Mouse (Mus musculus): ENCODE measurements around the gene Hnrnpr. TPM values are rescaled to one million over a fixed set of nuclear protein-coding genes. Genes with fewer than 3 reads are reported as not detected.

Gene Hnrnpr
- polyA plus RNA-seq, 1 experiment from 2014 or later, result 121 TPM

DNA sequence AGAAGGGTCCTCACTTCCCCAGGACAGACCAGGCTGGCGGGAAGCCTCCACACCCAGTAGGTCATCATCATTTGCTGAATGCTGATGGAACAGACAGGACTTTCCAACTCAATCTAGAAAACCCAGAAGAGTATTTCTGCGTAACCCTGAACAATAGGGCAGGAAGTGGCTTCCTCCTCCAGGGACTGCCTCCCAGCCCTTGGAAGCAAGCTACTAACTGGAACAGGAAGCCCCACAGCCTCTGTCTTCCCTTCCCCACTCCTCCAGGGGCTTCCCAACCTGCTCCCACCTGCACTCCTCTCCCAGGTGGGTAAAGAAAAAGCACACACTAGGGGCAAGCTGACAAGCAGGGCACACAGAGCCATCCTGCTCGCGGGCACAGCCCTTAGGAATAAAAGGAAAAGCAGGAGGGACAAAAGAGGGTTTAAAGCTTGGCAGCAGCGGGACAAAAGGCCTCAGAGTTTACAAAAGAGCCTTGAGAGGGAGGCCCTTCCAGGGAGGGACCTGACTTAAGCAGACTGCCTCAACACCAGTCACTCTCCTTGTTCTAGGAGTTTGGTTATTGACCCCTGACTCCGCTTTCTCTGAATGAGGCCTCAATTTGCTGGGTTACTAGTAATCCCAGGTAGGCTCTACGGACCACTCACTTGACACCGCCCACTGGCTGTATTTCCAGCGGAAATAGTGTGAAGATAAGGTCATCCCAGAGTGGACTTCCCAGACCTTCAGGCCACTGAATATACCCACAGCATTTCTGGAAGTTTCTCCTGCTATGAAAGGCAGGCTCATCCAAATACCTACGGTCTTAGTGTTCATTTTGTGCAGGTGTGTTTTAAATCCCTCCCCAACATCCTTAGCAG is 27.9 kb upstream of the Hnrnpr start:
- Histone ChIP-seq H3K9ac (ENCODE audit: low read length) (peak overlapping the region; percentile 70), H3K4me3 (replicated peaks; ENCODE audit: low read length) (no peak overlapping the region), H3K4me1 (ENCODE audit: control insufficient read depth, insufficient read depth, low read length) (peaks cover 27% of the 10 kb centered on the region), H3K9me3 (replicated peaks; ENCODE audit: control insufficient read depth, low read length) (no peaks in the 10 kb centered on the region), H3K27me3 (ENCODE audit: control insufficient read depth, insufficient read depth, low read length) (no peaks in the 10 kb centered on the region), H3K36me3 (ENCODE audit: control insufficient read depth, insufficient read depth, low read length) (peaks cover 3% of the 10 kb centered on the region; the same call in 1 of the 2 replicates), H3K27ac (ENCODE audit: low read length) (peak overlapping the region; percentile 90), H3K4me2 (ENCODE audit: low read depth, low read length) (peak overlapping the region; percentile 36)
- 35% methylated on average over 10 of the region's 10 CpGs for WGBS
- no peak for ATAC-seq (ENCODE audit: insufficient read depth, low FRiP score)

DNA sequence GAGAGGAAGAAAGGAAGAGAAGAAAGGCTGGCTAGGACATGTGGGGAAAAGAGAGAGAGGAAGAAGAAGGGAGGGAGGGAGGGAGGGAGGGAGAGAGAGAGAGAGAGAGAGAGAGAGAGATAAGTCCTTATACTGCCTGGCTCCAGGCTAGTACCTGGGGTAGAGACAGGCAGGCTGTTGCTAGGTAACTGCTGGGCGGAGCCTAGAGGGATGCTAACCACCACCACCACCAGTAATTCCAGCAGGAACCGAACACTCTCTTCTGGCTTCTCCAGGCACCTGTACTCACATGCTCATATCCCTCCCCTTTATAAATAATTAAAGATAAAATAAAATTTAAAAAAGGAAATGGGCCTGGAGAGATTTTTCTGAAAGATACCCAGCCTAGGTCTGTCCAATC is 27.0 kb upstream of the Hnrnpr start:
- 0 out of 2 replicates have a peak, but pooled peaks cover 2% of the 10 kb centered on the region for H3K9me3 ChIP-seq (replicated peaks; ENCODE audit: control insufficient read depth, low read length)
- peaks cover 11% of the 10 kb centered on the region for H3K36me3 ChIP-seq (ENCODE audit: control insufficient read depth, insufficient read depth, low read length)
- WGBS, result 29% methylated on average over 2 of the region's 2 CpGs
- peak overlapping the region; percentile 90 for H3K27ac ChIP-seq (ENCODE audit: low read length)
- no peak overlapping the region for H3K4me3 ChIP-seq (replicated peaks; ENCODE audit: low read length)
- peak overlapping the region; percentile 64 for H3K4me2 ChIP-seq (ENCODE audit: low read depth, low read length)
- ATAC-seq (ENCODE audit: insufficient read depth, low FRiP score), result no peak
- 0 out of 2 replicates have a peak overlapping the region, but pooled peaks have one; percentile 70 for H3K9ac ChIP-seq (ENCODE audit: low read length)
- no peaks in the 10 kb centered on the region for H3K27me3 ChIP-seq (ENCODE audit: control insufficient read depth, insufficient read depth, low read length)
- H3K4me1 ChIP-seq (ENCODE audit: control insufficient read depth, insufficient read depth, low read length), result peaks cover 27% of the 10 kb centered on the region

DNA sequence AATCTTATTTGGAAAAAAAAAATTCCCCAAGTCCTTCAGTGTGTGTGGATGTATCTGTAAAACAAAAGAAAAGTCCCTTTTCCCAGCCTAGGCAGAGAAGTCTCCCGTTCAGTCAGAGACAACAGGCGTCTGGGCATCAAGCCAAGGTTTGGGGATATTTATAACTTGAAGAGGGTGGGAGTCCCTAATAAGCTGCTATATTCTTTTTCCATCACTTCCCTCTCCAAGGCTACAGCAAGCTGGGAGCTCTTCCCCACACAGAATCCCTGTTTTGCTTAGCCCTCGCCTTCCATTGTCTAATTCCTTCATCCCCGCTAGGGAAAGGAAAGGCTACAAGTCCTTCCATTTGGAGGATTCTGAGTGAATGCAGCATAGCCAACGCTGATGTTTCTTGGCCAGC is 26.3 kb upstream of the Hnrnpr start, which contains the start of gene Zfp46:
Zfp46 (plus strand) TSS at position 229 of the 400 bp plus-strand sequence.
- Histone ChIP-seq H3K4me1 (ENCODE audit: control insufficient read depth, insufficient read depth, low read length) (peaks cover 27% of the 10 kb centered on the region), H3K4me2 (ENCODE audit: low read depth, low read length) (peak within 1 kb of the TSS; percentile 64), H3K36me3 (ENCODE audit: control insufficient read depth, insufficient read depth, low read length) (peaks cover 18% of the 10 kb centered on the region), H3K9me3 (replicated peaks; ENCODE audit: control insufficient read depth, low read length) (0 out of 2 replicates have a peak, but pooled peaks cover 2% of the 10 kb centered on the region), H3K9ac (ENCODE audit: low read length) (peak within 1 kb of the TSS; percentile 81), H3K27ac (ENCODE audit: low read length) (peak within 1 kb of the TSS; percentile 90), H3K4me3 (replicated peaks; ENCODE audit: low read length) (peak within 1 kb of the TSS; percentile 66), H3K27me3 (ENCODE audit: control insufficient read depth, insufficient read depth, low read length) (no peaks in the 10 kb centered on the region)
- 22% methylated on average over 5 of the region's 5 CpGs for WGBS
- 0 out of 2 replicates have a peak, but pooled peaks have one; percentile 18 for ATAC-seq (ENCODE audit: insufficient read depth, low FRiP score)

GRCm38 (mm10) chr4:136284891-136285290 is 25.9 kb upstream of the Hnrnpr start:
- H3K9ac ChIP-seq (ENCODE audit: low read length), result peak overlapping the region; percentile 75
- peaks cover 22% of the 10 kb centered on the region for H3K36me3 ChIP-seq (ENCODE audit: control insufficient read depth, insufficient read depth, low read length)
- H3K27me3 ChIP-seq (ENCODE audit: control insufficient read depth, insufficient read depth, low read length), result no peaks in the 10 kb centered on the region
- no peak for ATAC-seq (ENCODE audit: insufficient read depth, low FRiP score)
- peak overlapping the region; percentile 66 for H3K4me3 ChIP-seq (replicated peaks; ENCODE audit: low read length)
- H3K9me3 ChIP-seq (replicated peaks; ENCODE audit: control insufficient read depth, low read length), result 0 out of 2 replicates have a peak, but pooled peaks cover 2% of the 10 kb centered on the region
- peak overlapping the region; percentile 90 for H3K27ac ChIP-seq (ENCODE audit: low read length)
- peaks cover 27% of the 10 kb centered on the region for H3K4me1 ChIP-seq (ENCODE audit: control insufficient read depth, insufficient read depth, low read length)
- 19% methylated on average over 6 of the region's 6 CpGs for WGBS
- H3K4me2 ChIP-seq (ENCODE audit: low read depth, low read length), result peak overlapping the region; percentile 64

DNA sequence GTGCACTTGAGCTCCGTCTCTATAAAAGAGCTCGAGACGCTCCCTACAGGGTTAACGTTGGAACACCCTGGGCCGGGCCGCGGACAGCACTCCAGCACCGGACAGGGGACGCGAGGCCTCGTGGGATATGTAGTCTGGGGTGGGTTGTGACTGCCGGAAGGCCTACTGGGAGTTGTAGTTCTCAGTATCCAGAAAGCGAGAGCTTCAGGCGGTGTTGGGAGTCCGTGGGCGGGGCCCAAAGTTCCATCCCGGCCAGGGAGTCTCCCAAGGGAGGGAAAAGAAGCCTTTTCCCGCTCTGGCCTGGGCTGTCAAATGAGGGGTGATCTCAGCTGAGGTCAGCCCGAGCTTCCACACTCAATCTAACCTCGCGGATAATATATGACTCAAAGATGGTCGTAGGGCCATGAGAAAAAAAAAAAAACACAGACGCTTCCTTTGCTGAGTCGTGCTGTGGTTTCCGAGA is 25.4 kb upstream of the Hnrnpr start:
- under 1% methylated on average over 25 of the region's 25 CpGs for WGBS

DNA sequence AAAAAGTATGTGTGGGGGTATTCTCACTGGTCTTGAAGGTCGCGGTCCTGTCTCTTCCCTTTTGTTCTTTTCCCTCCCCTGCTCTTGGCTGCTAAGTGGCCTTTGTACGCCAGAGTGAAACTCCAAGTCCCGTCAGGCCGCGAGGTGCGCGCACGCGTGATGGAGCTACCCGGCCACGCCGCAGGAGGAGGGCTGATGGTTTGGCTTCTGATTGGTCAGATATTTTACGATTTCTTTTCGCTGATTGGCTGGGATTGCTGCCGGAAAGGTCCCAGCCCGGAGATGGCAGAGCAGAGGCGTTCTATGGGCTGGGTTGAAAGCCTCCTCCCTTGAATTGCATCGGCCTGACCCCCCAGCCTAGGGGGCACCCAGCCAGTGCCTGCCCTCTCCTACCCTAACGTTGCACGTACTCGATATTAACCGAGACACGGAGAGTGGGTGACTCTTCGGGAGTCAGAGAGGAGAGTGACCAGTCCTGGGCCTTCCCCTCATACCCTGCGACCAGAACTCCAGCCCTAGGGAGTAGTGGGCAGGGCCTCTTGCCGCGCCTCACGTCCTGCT is 24.9 kb upstream of the Hnrnpr start:
- WGBS, result under 1% methylated on average over 29 of the region's 29 CpGs
- Histone ChIP-seq H3K27me3 (ENCODE audit: control insufficient read depth, insufficient read depth, low read length) (no peaks in the 10 kb centered on the region), H3K4me1 (ENCODE audit: control insufficient read depth, insufficient read depth, low read length) (peaks cover 27% of the 10 kb centered on the region), H3K9ac (ENCODE audit: low read length) (peak overlapping the region; percentile 81), H3K27ac (ENCODE audit: low read length) (peak overlapping the region; percentile 90), H3K36me3 (ENCODE audit: control insufficient read depth, insufficient read depth, low read length) (peaks cover 32% of the 10 kb centered on the region), H3K9me3 (replicated peaks; ENCODE audit: control insufficient read depth, low read length) (0 out of 2 replicates have a peak, but pooled peaks cover 2% of the 10 kb centered on the region), H3K4me3 (replicated peaks; ENCODE audit: low read length) (peak overlapping the region; percentile 66), H3K4me2 (ENCODE audit: low read depth, low read length) (peak overlapping the region; percentile 85)
- peak; percentile 85 for ATAC-seq (ENCODE audit: insufficient read depth, low FRiP score)

More for the DNA sequence above, 25.4 kb upstream of the Hnrnpr start:
- Histone ChIP-seq H3K4me2 (ENCODE audit: low read depth, low read length) (peak overlapping the region; percentile 64), H3K4me1 (ENCODE audit: control insufficient read depth, insufficient read depth, low read length) (peaks cover 27% of the 10 kb centered on the region), H3K27me3 (ENCODE audit: control insufficient read depth, insufficient read depth, low read length) (no peaks in the 10 kb centered on the region), H3K27ac (ENCODE audit: low read length) (peak overlapping the region; percentile 90), H3K36me3 (ENCODE audit: control insufficient read depth, insufficient read depth, low read length) (peaks cover 27% of the 10 kb centered on the region), H3K9ac (ENCODE audit: low read length) (peak overlapping the region; percentile 81), H3K9me3 (replicated peaks; ENCODE audit: control insufficient read depth, low read length) (0 out of 2 replicates have a peak, but pooled peaks cover 2% of the 10 kb centered on the region), H3K4me3 (replicated peaks; ENCODE audit: low read length) (peak overlapping the region; percentile 66)
- peak; percentile 95 for ATAC-seq (ENCODE audit: insufficient read depth, low FRiP score)

DNA sequence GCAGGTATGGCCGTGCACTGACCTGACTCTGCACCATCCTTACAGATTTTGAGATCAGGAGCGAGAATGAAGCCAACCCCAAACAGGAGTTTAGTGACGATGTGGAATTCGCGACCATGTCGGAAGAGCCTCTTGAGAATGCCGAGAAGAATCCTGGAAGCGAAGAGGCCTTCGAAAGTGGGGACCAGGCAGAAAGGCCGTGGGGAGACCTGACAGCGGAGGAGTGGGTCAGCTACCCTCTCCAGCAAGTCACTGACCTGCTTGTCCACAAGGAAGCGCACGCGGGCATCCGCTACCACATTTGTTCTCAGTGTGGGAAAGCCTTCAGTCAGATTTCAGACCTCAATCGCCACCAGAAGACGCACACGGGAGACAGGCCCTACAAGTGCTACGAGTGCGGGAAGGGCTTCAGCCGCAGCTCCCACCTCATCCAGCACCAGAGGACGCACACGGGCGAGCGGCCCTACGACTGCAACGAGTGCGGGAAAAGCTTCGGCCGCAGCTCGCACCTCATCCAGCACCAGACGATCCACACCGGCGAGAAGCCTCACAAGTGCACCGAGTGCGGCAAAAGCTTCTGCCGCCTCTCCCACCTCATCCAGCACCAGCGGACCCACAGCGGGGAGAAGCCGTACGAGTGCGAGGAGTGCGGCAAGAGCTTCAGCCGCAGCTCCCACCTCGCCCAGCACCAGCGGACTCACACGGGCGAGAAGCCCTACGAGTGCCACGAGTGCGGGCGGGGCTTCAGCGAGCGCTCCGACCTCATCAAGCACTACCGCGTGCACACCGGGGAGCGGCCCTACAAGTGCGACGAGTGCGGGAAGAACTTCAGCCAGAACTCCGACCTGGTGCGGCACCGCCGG is 20.6 kb upstream of the Hnrnpr start:
- H3K27me3 ChIP-seq (ENCODE audit: control insufficient read depth, insufficient read depth, low read length), result no peaks in the 10 kb centered on the region
- H3K27ac ChIP-seq (ENCODE audit: low read length), result no peak overlapping the region
- peaks cover 51% of the 10 kb centered on the region for H3K36me3 ChIP-seq (ENCODE audit: control insufficient read depth, insufficient read depth, low read length)
- H3K9me3 ChIP-seq (replicated peaks; ENCODE audit: control insufficient read depth, low read length), result 0 out of 2 replicates have a peak, but pooled peaks cover 2% of the 10 kb centered on the region
- no peak overlapping the region for H3K4me2 ChIP-seq (ENCODE audit: low read depth, low read length)
- no peak for ATAC-seq (ENCODE audit: insufficient read depth, low FRiP score)
- peaks cover 11% of the 10 kb centered on the region for H3K4me1 ChIP-seq (ENCODE audit: control insufficient read depth, insufficient read depth, low read length)
- H3K9ac ChIP-seq (ENCODE audit: low read length), result no peak overlapping the region
- H3K4me3 ChIP-seq (replicated peaks; ENCODE audit: low read length), result no peak overlapping the region
- WGBS, result 64% methylated on average over 66 of the region's 66 CpGs

- ATAC-seq (ENCODE audit: insufficient read depth, low FRiP score), result no peak
- Histone ChIP-seq H3K9ac (ENCODE audit: low read length) (no peak overlapping the region), H3K27me3 (ENCODE audit: control insufficient read depth, insufficient read depth, low read length) (no peaks in the 10 kb centered on the region), H3K4me3 (replicated peaks; ENCODE audit: low read length) (no peak overlapping the region), H3K9me3 (replicated peaks; ENCODE audit: control insufficient read depth, low read length) (0 out of 2 replicates have a peak, but pooled peaks cover 2% of the 10 kb centered on the region), H3K27ac (ENCODE audit: low read length) (no peak overlapping the region), H3K36me3 (ENCODE audit: control insufficient read depth, insufficient read depth, low read length) (peaks cover 51% of the 10 kb centered on the region), H3K4me1 (ENCODE audit: control insufficient read depth, insufficient read depth, low read length) (peaks cover 11% of the 10 kb centered on the region), H3K4me2 (ENCODE audit: low read depth, low read length) (no peak overlapping the region)
- WGBS, result 77% methylated on average over 39 of the region's 39 CpGs
These were observed 19.8 kb upstream of the Hnrnpr start for GRCm38 (mm10) chr4:136290781-136291595.
